Mouse (Mus musculus) liver, embryonic 15.5 days (tissue): Measurements from ENCODE around the gene Nampt. TPM values are rescaled to one million over a fixed set of nuclear protein-coding genes. Genes with fewer than 3 reads are reported as not detected.
A peak's percentile ranks its signal among the peaks of the same experiment; 100 is the strongest.

ENCODE experiments used
- ATAC-seq: fragments of 200-750 bp; cut with Nextera tagmentation; 2 replicates; pipeline ENCODE4 v1.8.0; 2017; ENCODE audit warnings: moderate number of reproducible peaks, mild to moderate bottlenecking, moderate library complexity; ENCODE audit not compliant: insufficient read depth
- H3K27ac ChIP-seq: fragments of 300-500 bp; sonication (generic); replicated peaks from 2 replicates; pipeline ENCODE4 v1.5.1; 2015; ENCODE audit warnings: mild to moderate bottlenecking, inconsistent platforms
- H3K27me3 ChIP-seq: fragments of 300-500 bp; sonication (generic); 2 replicates; pipeline ENCODE4 v1.6.1; 2015; ENCODE audit warnings: mild to moderate bottlenecking, inconsistent platforms
- H3K36me3 ChIP-seq: fragments of 300-500 bp; sonication (generic); replicated peaks from 2 replicates; pipeline ENCODE4 v1.6.1; 2015; ENCODE audit warnings: moderate library complexity, mild to moderate bottlenecking, inconsistent platforms
- H3K4me1 ChIP-seq: fragments of 300-500 bp; sonication (generic); replicated peaks from 2 replicates; pipeline ENCODE4 v1.6.1; 2015; ENCODE audit warnings: inconsistent platforms
- H3K4me2 ChIP-seq: fragments of 300-500 bp; sonication (generic); 2 replicates; pipeline ENCODE4 v1.6.1; 2015; ENCODE audit warnings: moderate library complexity, mild to moderate bottlenecking, inconsistent platforms
- H3K4me3 ChIP-seq: fragments of 300-500 bp; sonication (generic); replicated peaks from 2 replicates; pipeline ENCODE4 v1.5.1; 2015; ENCODE audit warnings: mild to moderate bottlenecking, inconsistent platforms
- H3K9ac ChIP-seq: fragments of 300-500 bp; sonication (generic); 2 replicates; pipeline ENCODE4 v1.6.1; 2015; ENCODE audit warnings: moderate library complexity, mild to moderate bottlenecking, inconsistent platforms
- H3K9me3 ChIP-seq: fragments of 300-500 bp; sonication (generic); replicated peaks from 2 replicates; pipeline ENCODE4 v1.6.1; 2016; ENCODE audit warnings: inconsistent platforms
- WGBS: fragments of 180-500 bp; shearing (Covaris S2); methylation state at CpG from one replicate; pipeline ENCODE4 v1.1.7; 2015; ENCODE audit warnings: mixed read lengths; ENCODE audit not compliant: insufficient replicate concordance; 5-methylcytosine and 5-hydroxymethylcytosine counted together
- polyA plus RNA-seq: library from polyadenylated mRNA; unstranded; fragments of >200 nt; fragmentation: Nextera tagmentation; extraction: Ambion mirVana; gene quantifications from 2 replicates; pipeline ENCODE4 v1.2.1, GENCODE M21; 2015

Nampt gene
- polyA plus RNA-seq, 1 experiment from 2014 or later: 10.4 TPM

GRCm38 (mm10) chr12:32897199-32898120, 78.1 kb downstream of the Nampt start:
- Histone ChIP-seq H3K27ac (no peak overlapping the region), H3K9ac (no peak overlapping the region), H3K4me3 (no peak overlapping the region), H3K4me1 (no peaks in the 10 kb centered on the region), H3K4me2 (no peak overlapping the region), H3K27me3 (no peaks in the 10 kb centered on the region), H3K9me3 (no peaks in the 10 kb centered on the region), H3K36me3 (no peaks in the 10 kb centered on the region)
- WGBS: 47% methylated on average over 13 of the region's 13 CpGs
- 0 out of 2 replicates have a peak, but pooled peaks have one; percentile 34 for ATAC-seq

GRCm38 (mm10) chr12:32901005-32901404, 81.7 kb downstream of the Nampt start:
- H3K4me1 ChIP-seq: no peaks in the 10 kb centered on the region
- 57% methylated on average over 3 of the region's 3 CpGs for WGBS

More at GRCm38 (mm10) chr12:32901005-32901404, 81.7 kb downstream of the Nampt start:
- no peak overlapping the region for H3K4me2 ChIP-seq
- no peaks in the 10 kb centered on the region for H3K9me3 ChIP-seq
- no peak overlapping the region for H3K27ac ChIP-seq
- H3K9ac ChIP-seq: no peak overlapping the region
- H3K27me3 ChIP-seq: no peaks in the 10 kb centered on the region
- H3K36me3 ChIP-seq: no peaks in the 10 kb centered on the region
- H3K4me3 ChIP-seq: no peak overlapping the region
- no peak for ATAC-seq

Other genes with a start within 250 kb of the Nampt start
- 40.4 and 42.0 TPM in 2 replicates for gene Sypl, start 134.3 kb downstream of the Nampt start, polyA plus RNA-seq